Mouse (Mus musculus): ENCODE data around the gene Sox11. TPM values are rescaled to one million over a fixed set of nuclear protein-coding genes. Genes with fewer than 3 reads are reported as not detected.

The Sox11 gene
- polyA plus RNA-seq (2012), result under 0.01 TPM in 1 of 2 replicates, not detected in the other

- no peaks in the 10 kb centered on the region for H3K36me3 ChIP-seq (ENCODE audit: control insufficient read depth)
- H3K27me3 ChIP-seq (ENCODE audit: control insufficient read depth), result peaks cover 63% of the 10 kb centered on the region
- H3K9me3 ChIP-seq (ENCODE audit: control insufficient read depth, low read length), result peaks cover 6% of the 10 kb centered on the region; the same call in 1 of the 2 replicates
- TF ChIP-seq GATA1 (IDR thresholded peaks at IDR 0.05; ENCODE audit: low read length), result no peak
- no peak for TF ChIP-seq TAL1 (IDR thresholded peaks at IDR 0.05; ENCODE audit: low read length)
- H3K4me1 ChIP-seq (ENCODE audit: control insufficient read depth), result no peaks in the 10 kb centered on the region
- peak within 1 kb of the TSS; percentile 38 for H3K4me3 ChIP-seq (replicated peaks)
These were observed at the start of gene Sox11 for GRCm38 (mm10) chr12:27341871-27342690. TSS of gene Sox11 (minus strand) at chr12:27342574.

DNA sequence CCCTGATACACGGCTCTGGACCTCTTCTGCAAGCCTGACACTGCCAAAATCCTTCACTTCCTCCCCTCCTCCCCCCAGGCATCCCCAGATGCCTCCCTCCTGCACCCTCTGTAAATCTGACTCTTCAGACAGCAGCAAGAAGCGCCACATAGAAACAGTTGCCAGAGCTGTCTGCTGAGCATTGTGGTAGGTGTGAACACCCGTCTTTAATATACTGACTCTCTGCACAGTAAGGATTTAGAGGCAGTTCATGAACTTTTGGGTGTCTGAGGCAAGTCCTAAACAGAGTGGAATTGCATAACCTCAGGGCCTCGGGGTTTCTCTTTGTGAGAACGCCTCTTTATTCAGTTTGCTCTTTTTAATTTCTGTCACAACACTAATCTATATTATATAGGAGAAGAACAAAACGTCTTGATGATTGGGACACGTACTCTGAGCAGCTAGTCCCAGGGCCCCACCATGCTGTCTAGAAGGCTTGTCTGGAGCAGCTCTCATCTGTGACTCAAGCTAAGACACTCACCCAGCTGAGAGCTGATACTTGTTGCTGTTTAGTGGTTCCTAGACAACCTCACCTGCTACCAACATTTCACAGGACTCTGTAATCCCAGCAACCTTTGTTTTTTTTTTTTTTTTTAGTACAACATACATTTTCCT lies 49.4 kb upstream of the Sox11 start:
- no peaks in the 10 kb centered on the region for H3K4me1 ChIP-seq (ENCODE audit: control insufficient read depth)
- TF ChIP-seq TAL1 (IDR thresholded peaks at IDR 0.05; ENCODE audit: low read length) (no peak), GATA1 (IDR thresholded peaks at IDR 0.05; ENCODE audit: low read length) (no peak)
- H3K9me3 ChIP-seq (ENCODE audit: control insufficient read depth, low read length), result no peaks in the 10 kb centered on the region

DNA sequence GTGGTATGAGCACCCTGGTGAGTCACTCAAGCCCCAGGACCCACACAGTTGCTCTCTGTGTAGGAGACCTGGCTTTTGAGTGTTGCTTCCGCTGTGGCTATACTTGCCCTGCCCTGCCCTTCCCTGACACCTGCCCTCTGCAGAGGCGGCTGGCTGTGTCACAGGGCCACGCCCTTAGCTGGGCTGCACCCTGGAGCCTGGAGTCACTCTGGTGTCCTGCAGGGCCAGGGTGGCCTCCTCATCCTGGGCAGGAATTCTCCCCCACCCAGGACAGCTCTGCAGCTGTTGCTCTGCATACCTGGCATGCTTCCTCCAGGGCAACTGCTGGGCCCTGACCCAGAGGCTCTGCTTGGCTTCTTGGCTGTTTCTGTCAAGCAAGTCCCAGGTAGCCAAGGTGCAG lies 48.1 kb upstream of the Sox11 start:
- no peaks in the 10 kb centered on the region for H3K27me3 ChIP-seq (ENCODE audit: control insufficient read depth)
- no peaks in the 10 kb centered on the region for H3K36me3 ChIP-seq (ENCODE audit: control insufficient read depth)
- no peaks in the 10 kb centered on the region for H3K4me1 ChIP-seq (ENCODE audit: control insufficient read depth)
- TF ChIP-seq TAL1 (IDR thresholded peaks at IDR 0.05; ENCODE audit: low read length), result no peak
- no peak for TF ChIP-seq GATA1 (IDR thresholded peaks at IDR 0.05; ENCODE audit: low read length)
- H3K4me3 ChIP-seq (replicated peaks), result no peak overlapping the region
- no peaks in the 10 kb centered on the region for H3K9me3 ChIP-seq (ENCODE audit: control insufficient read depth, low read length)

More for the DNA sequence above, 49.4 kb upstream of the Sox11 start:
- no peaks in the 10 kb centered on the region for H3K36me3 ChIP-seq (ENCODE audit: control insufficient read depth)
- H3K27me3 ChIP-seq (ENCODE audit: control insufficient read depth), result no peaks in the 10 kb centered on the region
- no peak overlapping the region for H3K4me3 ChIP-seq (replicated peaks)

DNA sequence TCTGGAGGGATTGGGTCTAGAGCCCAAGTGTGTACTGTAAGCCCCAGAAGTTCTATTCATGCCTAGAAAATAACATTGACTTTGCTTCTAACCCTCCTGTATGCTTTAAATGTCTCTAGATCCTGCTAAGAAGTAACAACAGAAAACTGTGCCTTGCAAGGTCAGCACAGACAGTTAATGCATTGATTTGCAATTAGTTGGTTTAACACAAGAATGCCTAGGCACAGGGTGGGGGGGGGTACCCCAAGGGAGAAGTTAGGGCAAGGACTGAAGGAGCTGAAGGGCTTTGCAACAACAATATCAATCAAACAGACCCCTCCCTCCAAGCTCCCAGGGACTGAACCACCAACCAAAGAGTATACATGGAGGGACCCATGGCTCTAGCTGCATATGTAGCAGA lies 47.1 kb upstream of the Sox11 start:
- Histone ChIP-seq H3K27me3 (ENCODE audit: control insufficient read depth) (no peaks in the 10 kb centered on the region), H3K4me1 (ENCODE audit: control insufficient read depth) (no peaks in the 10 kb centered on the region), H3K9me3 (ENCODE audit: control insufficient read depth, low read length) (no peaks in the 10 kb centered on the region), H3K36me3 (ENCODE audit: control insufficient read depth) (no peaks in the 10 kb centered on the region), H3K4me3 (replicated peaks) (no peak overlapping the region)
- no peak for TF ChIP-seq TAL1 (IDR thresholded peaks at IDR 0.05; ENCODE audit: low read length)
- no peak for TF ChIP-seq GATA1 (IDR thresholded peaks at IDR 0.05; ENCODE audit: low read length)

GRCm38 (mm10) chr12:27372505-27372904 lies 30.1 kb upstream of the Sox11 start:
- Histone ChIP-seq H3K4me3 (replicated peaks) (no peak overlapping the region), H3K27me3 (ENCODE audit: control insufficient read depth) (no peaks in the 10 kb centered on the region), H3K36me3 (ENCODE audit: control insufficient read depth) (no peaks in the 10 kb centered on the region), H3K9me3 (ENCODE audit: control insufficient read depth, low read length) (no peaks in the 10 kb centered on the region), H3K4me1 (ENCODE audit: control insufficient read depth) (no peaks in the 10 kb centered on the region)
- TF ChIP-seq GATA1 (IDR thresholded peaks at IDR 0.05; ENCODE audit: low read length) (no peak), TAL1 (IDR thresholded peaks at IDR 0.05; ENCODE audit: low read length) (no peak)

DNA sequence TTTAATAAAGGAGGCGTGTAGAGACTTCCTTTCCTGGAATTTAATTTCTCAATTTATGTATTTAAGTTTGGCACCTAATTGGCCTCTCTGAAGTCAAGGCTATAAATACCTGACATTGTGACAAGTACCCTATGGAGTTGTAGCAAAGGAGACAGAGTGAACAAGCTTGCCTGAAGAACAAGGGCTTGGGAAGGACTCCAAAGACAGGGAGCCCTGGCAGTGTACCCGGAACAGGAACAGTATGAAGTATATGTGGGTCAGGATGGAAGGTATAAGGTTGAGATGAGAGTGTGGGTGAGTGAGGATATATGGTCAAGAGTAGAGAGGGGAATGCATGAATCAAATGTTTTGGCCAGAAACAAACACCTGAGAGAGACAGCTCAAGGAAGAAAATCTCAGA lies 28.4 kb upstream of the Sox11 start:
- no peak for TF ChIP-seq GATA1 (IDR thresholded peaks at IDR 0.05; ENCODE audit: low read length)
- TF ChIP-seq TAL1 (IDR thresholded peaks at IDR 0.05; ENCODE audit: low read length), result no peak
- Histone ChIP-seq H3K27me3 (ENCODE audit: control insufficient read depth) (no peaks in the 10 kb centered on the region), H3K4me3 (replicated peaks) (no peak overlapping the region), H3K36me3 (ENCODE audit: control insufficient read depth) (no peaks in the 10 kb centered on the region), H3K4me1 (ENCODE audit: control insufficient read depth) (no peaks in the 10 kb centered on the region), H3K9me3 (ENCODE audit: control insufficient read depth, low read length) (no peaks in the 10 kb centered on the region)

- Histone ChIP-seq H3K4me1 (ENCODE audit: control insufficient read depth) (no peaks in the 10 kb centered on the region), H3K4me3 (replicated peaks) (no peak overlapping the region), H3K36me3 (ENCODE audit: control insufficient read depth) (no peaks in the 10 kb centered on the region), H3K9me3 (ENCODE audit: control insufficient read depth, low read length) (peaks cover 2% of the 10 kb centered on the region; the same call in 1 of the 2 replicates), H3K27me3 (ENCODE audit: control insufficient read depth) (no peaks in the 10 kb centered on the region)
- TF ChIP-seq TAL1 (IDR thresholded peaks at IDR 0.05; ENCODE audit: low read length) (no peak), GATA1 (IDR thresholded peaks at IDR 0.05; ENCODE audit: low read length) (no peak)
These were observed 25.1 kb upstream of the Sox11 start for GRCm38 (mm10) chr12:27367476-27367875.

GRCm38 (mm10) chr12:27363840-27364640 lies 21.7 kb upstream of the Sox11 start:
- Histone ChIP-seq H3K4me3 (replicated peaks) (no peak overlapping the region), H3K9me3 (ENCODE audit: control insufficient read depth, low read length) (peaks cover 2% of the 10 kb centered on the region; the same call in 1 of the 2 replicates), H3K4me1 (ENCODE audit: control insufficient read depth) (no peaks in the 10 kb centered on the region), H3K27me3 (ENCODE audit: control insufficient read depth) (no peaks in the 10 kb centered on the region), H3K36me3 (ENCODE audit: control insufficient read depth) (no peaks in the 10 kb centered on the region)
- no peak for TF ChIP-seq TAL1 (IDR thresholded peaks at IDR 0.05; ENCODE audit: low read length)
- TF ChIP-seq GATA1 (IDR thresholded peaks at IDR 0.05; ENCODE audit: low read length), result no peak

Data from erythroblast, embryonic 14.5 days (primary cell).